Mouse (Mus musculus) heart, postnatal 0 days (tissue): Measurements from ENCODE around the gene Ankrd33. TPM values are rescaled to one million over a fixed set of nuclear protein-coding genes. Genes with fewer than 3 reads are reported as not detected.

Source experiments
- ATAC-seq: fragments of 200-750 bp; cut with Nextera tagmentation; 2 replicates; pipeline ENCODE4 v1.8.0; 2017; ENCODE audit warnings: low read depth, moderate number of reproducible peaks, moderate library complexity; ENCODE audit not compliant: insufficient read depth
- DNase-seq: peaks from one replicate; pipeline ENCODE4 v3.0.0-alpha.2; 2016; ENCODE audit warnings: low spot score
- H3K27ac ChIP-seq: fragments of 300-500 bp; sonication (generic); 2 replicates; pipeline ENCODE4 v1.5.1; 2014; ENCODE audit warnings: low read depth, mild to moderate bottlenecking
- H3K27me3 ChIP-seq: fragments of 300-500 bp; sonication (generic); 2 replicates; pipeline ENCODE4 v1.6.1; 2014; ENCODE audit warnings: low read length, mixed read lengths; ENCODE audit not compliant: control insufficient read depth, insufficient read depth
- H3K36me3 ChIP-seq: fragments of 300-500 bp; sonication (generic); replicated peaks from 2 replicates; pipeline ENCODE4 v1.6.1; 2014; ENCODE audit warnings: low read length, mixed read lengths; ENCODE audit not compliant: control insufficient read depth, insufficient read depth
- H3K4me1 ChIP-seq: fragments of 300-500 bp; sonication (generic); 2 replicates; pipeline ENCODE4 v1.6.1; 2014; ENCODE audit warnings: antibody characterized with exemption; ENCODE audit not compliant: control insufficient read depth, insufficient read depth
- H3K4me2 ChIP-seq: fragments of 300-500 bp; sonication (generic); 2 replicates; pipeline ENCODE4 v1.6.1; 2014; ENCODE audit warnings: low read depth, mild to moderate bottlenecking, low read length, moderate library complexity
- H3K4me3 ChIP-seq: fragments of 300-500 bp; sonication (generic); 2 replicates; pipeline ENCODE4 v1.5.1; 2014; ENCODE audit warnings: low read depth, low read length
- H3K9ac ChIP-seq: fragments of 300-500 bp; sonication (generic); replicated peaks from 2 replicates; pipeline ENCODE4 v1.6.1; 2014; ENCODE audit warnings: low read depth, low read length, mixed read lengths
- H3K9me3 ChIP-seq: fragments of 300-500 bp; sonication (generic); replicated peaks from 2 replicates; pipeline ENCODE4 v1.6.1; 2016; ENCODE audit warnings: low read length; ENCODE audit not compliant: control insufficient read depth
- CTCF ChIP-seq: IDR thresholded peaks from 2 replicates; pipeline ENCODE4 v1.5.1; 2016; ENCODE audit warnings: antibody characterized with exemption, control low read depth, low read depth
- EP300 ChIP-seq: IDR thresholded peaks from 2 replicates; pipeline ENCODE4 v1.6.1; 2016; ENCODE audit warnings: antibody characterized with exemption, low read depth
- WGBS: fragments of 180-500 bp; shearing (Covaris S2); extraction: QIAGEN DNeasy Blood & Tissue Kit; methylation state at CpG from one replicate; pipeline ENCODE4 v1.1.7; 2014; 5-methylcytosine and 5-hydroxymethylcytosine counted together
- polyA plus RNA-seq: library from polyadenylated mRNA; unstranded; fragments of >200 nt; fragmentation: Nextera tagmentation; extraction: Ambion mirVana; gene quantifications from 2 replicates; pipeline ENCODE4 v1.2.1, GENCODE M21; 2015
- total RNA-seq: library from RNA; depleted of rRNA; stranded (reverse); fragments of >200 nt; gene quantifications from 2 replicates; pipeline ENCODE4 v1.2.3, GENCODE M21; 2014; ENCODE audit warnings: low replicate concordance

Ankrd33 gene
- total and polyA plus RNA-seq, 2 experiments from 2014 or later: not detected

- DNase-seq: no peak
- H3K4me1 ChIP-seq: no peaks in the 10 kb centered on the region
- H3K36me3 ChIP-seq: no peaks in the 10 kb centered on the region
- H3K27me3 ChIP-seq: no peaks in the 10 kb centered on the region
- H3K4me2 ChIP-seq: no peak overlapping the region
- H3K9me3 ChIP-seq: no peaks in the 10 kb centered on the region
- H3K27ac ChIP-seq: no peak overlapping the region
- TF ChIP-seq EP300 (no peak), CTCF (no peak)
- no peak for ATAC-seq
- H3K4me3 ChIP-seq: no peak overlapping the region
- H3K9ac ChIP-seq: no peak overlapping the region
- 79% methylated on average over 4 of the region's 4 CpGs for WGBS
Measured at GRCm38 (mm10) chr15:101088291-101088690, 27.3 kb upstream of the Ankrd33 start.

GRCm38 (mm10) chr15:101091551-101091950, 24.0 kb upstream of the Ankrd33 start:
- TF ChIP-seq EP300: no peak
- TF ChIP-seq CTCF: no peak
- no peak for ATAC-seq
- 0 out of 2 replicates have a peak, but pooled peaks cover 6% of the 10 kb centered on the region for H3K27me3 ChIP-seq
- no peak overlapping the region for H3K4me2 ChIP-seq
- H3K4me3 ChIP-seq: no peak overlapping the region
- no peaks in the 10 kb centered on the region for H3K36me3 ChIP-seq
- no peak overlapping the region for H3K27ac ChIP-seq
- H3K9ac ChIP-seq: no peak overlapping the region
- no peak for DNase-seq
- H3K4me1 ChIP-seq: no peaks in the 10 kb centered on the region
- H3K9me3 ChIP-seq: no peaks in the 10 kb centered on the region
- 90% methylated on average over 8 of the region's 8 CpGs for WGBS

- no peak for ATAC-seq
- no peak overlapping the region for H3K4me2 ChIP-seq
- DNase-seq: no peak
Measured at GRCm38 (mm10) chr15:101092121-101092828, 23.3 kb upstream of the Ankrd33 start.

GRCm38 (mm10) chr15:101092829-101093648, 22.5 kb upstream of the Ankrd33 start:
- no peaks in the 10 kb centered on the region; the same call in 1 of the 2 replicates for H3K4me1 ChIP-seq
- 0 out of 2 replicates have a peak, but pooled peaks cover 6% of the 10 kb centered on the region for H3K27me3 ChIP-seq
- no peak for TF ChIP-seq EP300
- TF ChIP-seq CTCF: no peak
- no peak overlapping the region for H3K4me3 ChIP-seq
- WGBS: 41% methylated on average over 25 of the region's 25 CpGs
- H3K36me3 ChIP-seq: no peaks in the 10 kb centered on the region
- H3K9me3 ChIP-seq: no peaks in the 10 kb centered on the region
- no peak overlapping the region for H3K9ac ChIP-seq
- no peak for DNase-seq
- no peak overlapping the region for H3K4me2 ChIP-seq
- H3K27ac ChIP-seq: no peak overlapping the region
- no peak for ATAC-seq

More at GRCm38 (mm10) chr15:101092121-101092828, 23.3 kb upstream of the Ankrd33 start:
- Histone ChIP-seq H3K4me3 (no peak overlapping the region), H3K27ac (no peak overlapping the region), H3K27me3 (0 out of 2 replicates have a peak, but pooled peaks cover 6% of the 10 kb centered on the region), H3K9ac (no peak overlapping the region), H3K9me3 (no peaks in the 10 kb centered on the region), H3K4me1 (no peaks in the 10 kb centered on the region), H3K36me3 (no peaks in the 10 kb centered on the region)
- WGBS: 49% methylated on average over 14 of the region's 14 CpGs
- TF ChIP-seq EP300: no peak
- no peak for TF ChIP-seq CTCF

- Histone ChIP-seq H3K36me3 (no peaks in the 10 kb centered on the region), H3K9me3 (no peaks in the 10 kb centered on the region), H3K27me3 (peaks cover 9% of the 10 kb centered on the region; the same call in 1 of the 2 replicates), H3K9ac (no peak overlapping the region), H3K4me3 (no peak overlapping the region), H3K4me2 (no peak overlapping the region), H3K4me1 (no peaks in the 10 kb centered on the region; the same call in 1 of the 2 replicates), H3K27ac (no peak overlapping the region)
- DNase-seq (no peak), ATAC-seq (no peak)
- TF ChIP-seq EP300 (no peak), CTCF (no peak)
- WGBS: 47% methylated on average over 6 of the region's 6 CpGs
Measured at GRCm38 (mm10) chr15:101093988-101094387, 21.6 kb upstream of the Ankrd33 start.
